8 mouse cellular contexts compared by ENCODE assay signal in the genomic region with DNA sequence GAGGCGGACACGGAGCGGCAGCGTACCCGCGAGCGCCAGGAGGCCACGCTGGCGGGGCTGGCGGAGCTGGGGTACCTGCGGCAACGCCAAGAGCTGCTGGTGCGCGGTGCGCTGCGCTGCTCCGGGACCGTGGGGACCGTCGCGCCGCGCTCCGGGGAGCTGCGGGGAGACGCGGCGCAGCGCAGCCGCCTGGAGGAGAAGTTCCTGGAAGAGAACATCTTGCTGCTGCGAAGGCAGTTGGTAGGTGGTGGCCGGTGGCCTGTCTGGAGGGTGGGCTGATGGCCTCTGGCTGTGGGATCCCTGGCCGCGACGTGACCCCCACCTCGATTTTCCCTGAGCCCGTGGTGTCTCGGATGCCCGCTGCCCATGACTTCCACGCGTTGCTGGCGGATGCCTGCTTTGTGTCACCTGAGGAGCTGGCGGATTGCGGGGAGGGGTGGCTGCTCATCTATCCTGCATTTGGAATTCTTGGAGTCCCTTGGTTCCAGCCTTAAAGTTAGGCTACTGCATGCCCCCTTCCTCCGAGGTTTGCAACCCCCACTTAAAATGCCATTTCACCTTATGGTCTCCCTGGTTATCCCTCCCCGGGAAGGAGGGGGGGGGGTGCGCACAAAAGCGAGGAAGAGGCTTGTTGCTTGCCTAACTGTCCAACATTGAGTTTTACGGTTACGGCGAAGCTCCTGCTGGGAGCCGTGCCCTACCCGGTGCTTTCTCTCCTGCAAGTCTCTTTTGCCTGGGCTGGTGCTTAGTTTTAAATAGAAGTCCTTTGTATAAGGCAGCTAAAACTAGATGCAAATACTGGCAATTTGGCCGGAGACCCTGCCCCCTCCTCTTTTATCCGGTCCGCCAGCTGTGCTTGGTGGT. TPM values are rescaled to one million over a fixed set of nuclear protein-coding genes. Genes with fewer than 3 reads are reported as not detected.
DNase-seq lines count a peak whose midpoint lies in the region; ATAC-seq and TF ChIP-seq lines count a peak whose summit lies in the region.

No protein-coding gene starts in this region.

- H3K4me3 ChIP-seq in kidney, embryonic 14.5 days (ENCODE audit: low read length): peak overlapping the region; percentile 87
- peak overlapping the region; percentile 59 for H3K4me3 ChIP-seq in bone marrow macrophage, adult 2 months (ENCODE audit: insufficient read depth, low read length)
- peak overlapping the region; percentile 74 for H3K4me3 ChIP-seq in forebrain, embryonic 11.5 days (ENCODE audit: low read depth, low read length)
- H3K4me3 ChIP-seq in hindbrain, embryonic 14.5 days (replicated peaks; ENCODE audit: low read length): peak overlapping the region; percentile 97
- peak overlapping the region; percentile 65 for H3K4me3 ChIP-seq in liver, embryonic 13.5 days (replicated peaks)
- peak overlapping the region; percentile 80 for H3K4me3 ChIP-seq in olfactory bulb, adult 2 months (ENCODE audit: insufficient read depth, low read depth, low read length)

- H3K9ac ChIP-seq in kidney, embryonic 14.5 days (ENCODE audit: low read depth, low read length): peak overlapping the region; percentile 92
- H3K9ac ChIP-seq in forebrain, embryonic 11.5 days (ENCODE audit: low read length): peak overlapping the region; percentile 75
- H3K9ac ChIP-seq in hindbrain, embryonic 14.5 days: peak overlapping the region; percentile 96
- peak overlapping the region; percentile 60 for H3K9ac ChIP-seq in liver, embryonic 13.5 days

- ATAC-seq in kidney, embryonic 14.5 days (ENCODE audit: low FRiP score, low TSS enrichment): peak; percentile 37; the same call in 1 of the 2 replicates
- ATAC-seq in forebrain, embryonic 11.5 days (replicated peaks; ENCODE audit: low FRiP score): peak; percentile 9
- peak; percentile 73; the same call in 1 of the 2 replicates for ATAC-seq in hindbrain, embryonic 14.5 days (ENCODE audit: low FRiP score)
- peak; percentile 34; the same call in 1 of the 2 replicates for ATAC-seq in liver, embryonic 13.5 days (ENCODE audit: low read depth)

- DNase-seq in kidney, adult 9 months: no peak
- DNase-seq in forebrain, embryonic 11.5 days (ENCODE audit: low spot score): peak; percentile 77
- DNase-seq in hindbrain, embryonic 14.5 days (ENCODE audit: low spot score): peak; percentile 60
- no peak for DNase-seq in liver, embryonic 13.5 days
- DNase-seq in spleen, adult 18-20 months: no peak

- H3K4me1 ChIP-seq in kidney, embryonic 14.5 days (ENCODE audit: control insufficient read depth, insufficient read depth, low read length): peaks cover 24% of the 10 kb centered on the region
- H3K4me1 ChIP-seq in bone marrow macrophage, adult 2 months (ENCODE audit: control insufficient read depth, insufficient read depth, low read length): no peaks in the 10 kb centered on the region
- peaks cover 4% of the 10 kb centered on the region; the same call in 1 of the 2 replicates for H3K4me1 ChIP-seq in forebrain, embryonic 11.5 days (replicated peaks; ENCODE audit: control insufficient read depth, insufficient read depth, low read length)
- H3K4me1 ChIP-seq in hindbrain, embryonic 14.5 days (replicated peaks; ENCODE audit: control insufficient read depth, insufficient read depth, low read length): 0 out of 2 replicates have a peak, but pooled peaks cover 7% of the 10 kb centered on the region
- peaks cover 10% of the 10 kb centered on the region for H3K4me1 ChIP-seq in liver, embryonic 13.5 days (replicated peaks)
- no peaks in the 10 kb centered on the region for H3K4me1 ChIP-seq in olfactory bulb, adult 2 months (ENCODE audit: control insufficient read depth, insufficient read depth, low read length)

- H3K4me2 ChIP-seq in kidney, embryonic 14.5 days (replicated peaks; ENCODE audit: low read depth, low read length): peak overlapping the region; percentile 97
- peak overlapping the region; percentile 90 for H3K4me2 ChIP-seq in forebrain, embryonic 11.5 days (ENCODE audit: low read depth, low read length, severe bottlenecking)
- peak overlapping the region; percentile 52 for H3K4me2 ChIP-seq in hindbrain, embryonic 14.5 days (replicated peaks)
- H3K4me2 ChIP-seq in liver, embryonic 13.5 days: peak overlapping the region; percentile 76

- TF ChIP-seq CTCF in bone marrow macrophage, adult 2 months (IDR thresholded peaks at IDR 0.05; ENCODE audit: low read depth, low read length): no peak
- no peak for TF ChIP-seq CTCF in olfactory bulb, adult 2 months (IDR thresholded peaks at IDR 0.05; ENCODE audit: insufficient read depth, low read depth, low read length)

- no peak for TF ChIP-seq POLR2A in bone marrow macrophage, adult 2 months (IDR thresholded peaks at IDR 0.05; ENCODE audit: borderline replicate concordance, low read depth, low read length)
- no peak for TF ChIP-seq POLR2A in olfactory bulb, adult 2 months (IDR thresholded peaks at IDR 0.05; ENCODE audit: insufficient read depth, low read depth, low read length)

- H3K9me3 ChIP-seq in kidney, embryonic 14.5 days (ENCODE audit: control insufficient read depth, low read length): no peaks in the 10 kb centered on the region
- no peaks in the 10 kb centered on the region for H3K9me3 ChIP-seq in forebrain, embryonic 11.5 days (ENCODE audit: control insufficient read depth, low read length)
- H3K9me3 ChIP-seq in hindbrain, embryonic 14.5 days (ENCODE audit: control insufficient read depth, low read length): no peaks in the 10 kb centered on the region
- no peaks in the 10 kb centered on the region for H3K9me3 ChIP-seq in liver, embryonic 13.5 days (replicated peaks)

- peak overlapping the region; percentile 88 for H3K27ac ChIP-seq in kidney, embryonic 14.5 days (ENCODE audit: low read depth, low read length)
- no peak overlapping the region for H3K27ac ChIP-seq in bone marrow macrophage, adult 2 months (ENCODE audit: insufficient read depth, low read depth, low read length)
- 0 out of 2 replicates have a peak overlapping the region, but pooled peaks have one; percentile 46 for H3K27ac ChIP-seq in forebrain, embryonic 11.5 days (ENCODE audit: low read depth, low read length)
- H3K27ac ChIP-seq in hindbrain, embryonic 14.5 days: peak overlapping the region; percentile 93
- no peak overlapping the region for H3K27ac ChIP-seq in liver, embryonic 13.5 days
- peak overlapping the region; percentile 26; the same call in 1 of the 2 replicates for H3K27ac ChIP-seq in olfactory bulb, adult 2 months (ENCODE audit: insufficient read depth, low read depth, low read length)

- under 1% methylated on average over 53 of the region's 56 CpGs for WGBS in kidney, embryonic 14.5 days
- under 1% methylated on average over 49 of the region's 56 CpGs for WGBS in forebrain, embryonic 11.5 days
- WGBS in hindbrain, embryonic 14.5 days: under 1% methylated on average over 53 of the region's 56 CpGs
- WGBS in liver, embryonic 13.5 days (ENCODE audit: insufficient replicate concordance): 2% methylated on average over 56 of the region's 56 CpGs
- WGBS in olfactory bulb, adult 2 months: under 1% methylated on average over 56 of the region's 56 CpGs

- H3K36me3 ChIP-seq in kidney, embryonic 14.5 days (ENCODE audit: control insufficient read depth, insufficient read depth, low read length): peaks cover 16% of the 10 kb centered on the region; the same call in 1 of the 2 replicates
- H3K36me3 ChIP-seq in forebrain, embryonic 11.5 days (ENCODE audit: control insufficient read depth, insufficient read depth, low read length): no peaks in the 10 kb centered on the region
- peaks cover 27% of the 10 kb centered on the region for H3K36me3 ChIP-seq in hindbrain, embryonic 14.5 days (replicated peaks; ENCODE audit: control insufficient read depth, insufficient read depth)
- H3K36me3 ChIP-seq in liver, embryonic 13.5 days: no peaks in the 10 kb centered on the region

- no peaks in the 10 kb centered on the region for H3K27me3 ChIP-seq in kidney, embryonic 14.5 days (ENCODE audit: control insufficient read depth, insufficient read depth, low read length)
- H3K27me3 ChIP-seq in forebrain, embryonic 11.5 days (ENCODE audit: control insufficient read depth, insufficient read depth, low read length): no peaks in the 10 kb centered on the region
- no peaks in the 10 kb centered on the region for H3K27me3 ChIP-seq in hindbrain, embryonic 14.5 days (ENCODE audit: control insufficient read depth, insufficient read depth, low read length)
- peaks cover 74% of the 10 kb centered on the region for H3K27me3 ChIP-seq in liver, embryonic 13.5 days

RNA-seq across cellular contexts. Expression of a gene that starts 0.6 kb away (rescaled TPM):
- 18.9 and 19.9 TPM in 2 replicates for polyA plus RNA-seq in kidney, embryonic 14.5 days (2014; fragmentation: Nextera tagmentation; extraction: Ambion mirVana)
- 0.55 TPM in 1 of 2 replicates, not detected in the other for polyA plus RNA-seq in bone marrow macrophage, adult 2 months (2012; ENCODE audit: insufficient read depth, insufficient read length, missing spikeins)
- polyA plus RNA-seq in forebrain, embryonic 11.5 days (2014; fragmentation: Nextera tagmentation; extraction: Ambion mirVana): 11.0 and 13.1 TPM in 2 replicates
- polyA plus RNA-seq in hindbrain, embryonic 14.5 days (2014; fragmentation: Nextera tagmentation; extraction: Ambion mirVana): 29.8 and 33.1 TPM in 2 replicates
- 0.81 and 0.90 TPM in 2 replicates for polyA plus RNA-seq in liver, embryonic 13.5 days (2015; fragmentation: Nextera tagmentation; extraction: Ambion mirVana)
- not detected in 2 replicates for polyA plus RNA-seq in olfactory bulb, adult 2 months (2012; ENCODE audit: insufficient read depth, insufficient read length, low replicate concordance, missing spikeins)

Comparison
In these comparisons a context has a peak if more than half of its experiments do, and no peak if none do; other contexts are left out.
1. ATAC-seq: peak in every context shown above with its lines; median percentile 73 in hindbrain, embryonic 14.5 days; 37 in kidney, embryonic 14.5 days; 34 in liver, embryonic 13.5 days; 9 in forebrain, embryonic 11.5 days.
2. H3K27ac ChIP-seq: peak in kidney, embryonic 14.5 days (single experiment), forebrain, embryonic 11.5 days (single experiment), hindbrain, embryonic 14.5 days (single experiment) and olfactory bulb, adult 2 months (single experiment); none in bone marrow macrophage, adult 2 months (single experiment) and liver, embryonic 13.5 days (single experiment).
3. DNase-seq: peak in forebrain, embryonic 11.5 days (single experiment) and hindbrain, embryonic 14.5 days (single experiment); none in kidney, adult 9 months (single experiment), liver, embryonic 13.5 days (single experiment) and spleen, adult 18-20 months (0 of 2).
4. Peak in every context shown above with its lines, with median percentiles within 50 percentile points of each other: H3K4me2 ChIP-seq, H3K4me3 ChIP-seq and H3K9ac ChIP-seq.